Mouse (Mus musculus) ES-E14 (cell line): ENCODE measurements at regions not wholly inside any gene's neighbourhood (a gene's known extent, or its start where the extent isn't known, plus 50 kb on each side); places are given as distances from the start of the nearest gene placed in this dataset.

Source experiments
- DNase-seq: peaks from one replicate; pipeline ENCODE4 v3.0.0-alpha.2; 2013; ENCODE audit warnings: low read depth, low spot score
- H3K27ac ChIP-seq: 2 replicates; pipeline ENCODE4 v1.5.1; 2012; ENCODE audit warnings: low read depth, mild to moderate bottlenecking, low read length, moderate library complexity, mixed read lengths; ENCODE audit not compliant: poor library complexity, insufficient read depth, severe bottlenecking
- H3K36me3 ChIP-seq: 2 replicates; pipeline ENCODE4 v1.6.1; 2012; ENCODE audit warnings: mild to moderate bottlenecking, low read length, moderate library complexity, mixed read lengths; ENCODE audit not compliant: control insufficient read depth, poor library complexity, insufficient read depth, severe bottlenecking
- H3K4me1 ChIP-seq, 2 experiments: fragments of 150-350 bp in 1 of 2; sonication (generic) in 1 of 2; 2 replicates each; pipeline ENCODE4 v1.6.1; 2012; ENCODE audit warnings: low read length in 2 of 2, mild to moderate bottlenecking in 1 of 2, mixed read lengths in 1 of 2; ENCODE audit not compliant: control insufficient read depth in 2 of 2, insufficient read depth in 2 of 2, poor library complexity in 1 of 2
- H3K4me3 ChIP-seq, 2 experiments: fragments of 150-350 bp in 1 of 2; sonication (generic) in 1 of 2; 2 replicates each; pipeline ENCODE4 v1.5.1; 2012; ENCODE audit warnings: low read length in 2 of 2, low read depth in 1 of 2, mild to moderate bottlenecking in 1 of 2, mixed read lengths in 1 of 2; ENCODE audit not compliant: insufficient read depth in 1 of 2, poor library complexity in 1 of 2, severe bottlenecking in 1 of 2
- H3K9ac ChIP-seq: 2 replicates; pipeline ENCODE4 v1.6.1; 2012; ENCODE audit warnings: low read depth, mild to moderate bottlenecking, low read length, mixed read lengths; ENCODE audit not compliant: poor library complexity, insufficient read depth, severe bottlenecking
- H3K9me3 ChIP-seq: fragments of 150-350 bp; sonication (generic); 2 replicates; pipeline ENCODE4 v1.6.1; 2012; ENCODE audit warnings: low read depth, mild to moderate bottlenecking, low read length; ENCODE audit not compliant: control insufficient read depth, insufficient read depth
- CHD2 ChIP-seq: IDR thresholded peaks from 2 replicates; pipeline ENCODE4 v1.6.1; 2014; ENCODE audit warnings: mild to moderate bottlenecking, low read depth, low read length, inconsistent platforms
- HCFC1 ChIP-seq: IDR thresholded peaks from 2 replicates; pipeline ENCODE4 v1.6.1; 2012; ENCODE audit warnings: low read length, inconsistent platforms, borderline replicate concordance; ENCODE audit not compliant: insufficient read depth
- MAFK ChIP-seq: IDR thresholded peaks from 2 replicates; pipeline ENCODE4 v1.6.1; 2014; ENCODE audit warnings: mild to moderate bottlenecking, low read depth, low read length, inconsistent platforms; ENCODE audit not compliant: insufficient read depth
- ZC3H11A ChIP-seq: IDR thresholded peaks from 2 replicates; pipeline ENCODE4 v1.6.1; 2012; ENCODE audit warnings: low read depth, mild to moderate bottlenecking, inconsistent platforms, low read length, borderline replicate concordance
- ZNF384 ChIP-seq: IDR thresholded peaks from 2 replicates; pipeline ENCODE4 v1.6.1; 2012; ENCODE audit warnings: low read depth, low read length, inconsistent platforms
- in situ Hi-C, 2 experiments: fragments of 600-800 bp; cut with MboI; formaldehyde crosslinking; loops; one replicate each; pipeline ENCODE4 v1.15.1; 2025; ENCODE audit warnings: low sequenced_read_pairs in 2 of 2, inconsistent platforms in 1 of 2; ENCODE audit not compliant: unreplicated experiment in 2 of 2

GRCm38 (mm10) chr2:101321286-101321914, 303.1 kb upstream of the Rag2 start:
- H3K9ac ChIP-seq = no peak overlapping the region
- H3K4me3 ChIP-seq = no peak overlapping the region
- H3K27ac ChIP-seq = no peak overlapping the region
- in situ Hi-C loops = no loop called here
- H3K4me1 ChIP-seq = no peaks in the 10 kb centered on the region
- TF ChIP-seq HCFC1 = no peak
- no peaks in the 10 kb centered on the region for H3K36me3 ChIP-seq
- DNase-seq = no peak
- H3K9me3 ChIP-seq = no peaks in the 10 kb centered on the region

GRCm38 (mm10) chr2:101356709-101357108, 267.8 kb upstream of the Rag2 start:
- H3K4me3 ChIP-seq = no peak overlapping the region
- H3K9ac ChIP-seq = no peak overlapping the region
- DNase-seq = no peak
- H3K36me3 ChIP-seq = no peaks in the 10 kb centered on the region
- no peaks in the 10 kb centered on the region for H3K9me3 ChIP-seq
- no peak overlapping the region for H3K27ac ChIP-seq
- in situ Hi-C loops = no loop called here
- H3K4me1 ChIP-seq = no peaks in the 10 kb centered on the region
- TF ChIP-seq ZC3H11A = no peak
- TF ChIP-seq ZNF384 = no peak
- TF ChIP-seq HCFC1 = no peak
- no peak for TF ChIP-seq MAFK
- no peak for TF ChIP-seq CHD2

DNA sequence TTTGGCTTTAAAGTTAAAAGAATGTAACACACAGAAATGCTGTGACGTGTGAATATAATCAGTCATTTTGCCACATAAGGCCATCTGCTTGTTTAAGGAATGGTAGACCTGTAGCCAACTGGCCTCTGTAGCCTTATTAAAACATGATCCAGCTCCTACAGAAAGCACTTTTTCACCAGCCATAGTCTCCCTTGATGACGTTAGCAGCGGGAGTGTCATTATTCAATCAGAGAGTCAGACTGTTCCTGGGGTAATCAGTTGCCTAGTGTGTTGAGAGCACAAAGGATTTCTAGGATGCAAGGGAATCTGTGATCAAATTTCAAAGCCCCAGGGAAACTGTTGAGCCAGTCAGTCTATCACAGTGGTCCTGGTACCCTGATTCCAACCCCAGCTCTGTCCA, 260.3 kb upstream of the Rag2 start:
- Histone ChIP-seq H3K9ac (no peak overlapping the region), H3K36me3 (no peaks in the 10 kb centered on the region), H3K9me3 (no peaks in the 10 kb centered on the region), H3K4me1 (no peaks in the 10 kb centered on the region; a peak in 1 of 4 replicates), H3K27ac (no peak overlapping the region), H3K4me3 (no peak overlapping the region)
- no peak for DNase-seq
- no peak for TF ChIP-seq HCFC1
- TF ChIP-seq MAFK = no peak
- no peak for TF ChIP-seq ZC3H11A
- TF ChIP-seq CHD2 = no peak
- no peak for TF ChIP-seq ZNF384
- in situ Hi-C loops = no loop called here

GRCm38 (mm10) chr2:101368278-101368677, 256.2 kb upstream of the Rag2 start:
- H3K9ac ChIP-seq = no peak overlapping the region
- TF ChIP-seq HCFC1 = no peak
- TF ChIP-seq MAFK = no peak
- no peak for TF ChIP-seq ZNF384
- TF ChIP-seq CHD2 = no peak
- no peak for TF ChIP-seq ZC3H11A
- in situ Hi-C loops = no loop called here
- no peaks in the 10 kb centered on the region for H3K9me3 ChIP-seq
- no peak overlapping the region for H3K4me3 ChIP-seq
- no peak for DNase-seq
- H3K36me3 ChIP-seq = no peaks in the 10 kb centered on the region
- H3K4me1 ChIP-seq = no peaks in the 10 kb centered on the region
- no peak overlapping the region for H3K27ac ChIP-seq
